Mouse (Mus musculus) liver, embryonic 14.5 days (tissue): Measurements from ENCODE around the gene Duox2. TPM values are rescaled to one million over a fixed set of nuclear protein-coding genes. Genes with fewer than 3 reads are reported as not detected.
A peak's percentile ranks its signal among the peaks of the same experiment; 100 is the strongest.
"Not testable (repeated sequence)": the region's sequence is repeated elsewhere in the genome, so short reads cannot be mapped to it uniquely, and the experiment has no call there.

Source experiments
- ATAC-seq: fragments of 200-750 bp; cut with Nextera tagmentation; 2 replicates; pipeline ENCODE4 v1.8.0; 2017; ENCODE audit warnings: moderate number of reproducible peaks, mild to moderate bottlenecking, moderate library complexity; ENCODE audit not compliant: insufficient read depth
- DNase-seq, 3 experiments: peaks; one replicate each; pipeline ENCODE4 v3.0.0-alpha.2; 2012 to 2013; ENCODE audit warnings: low read depth in 3 of 3, low spot score in 3 of 3
- H3K27ac ChIP-seq: fragments of 300-500 bp; sonication (generic); 2 replicates; pipeline ENCODE4 v1.5.1; 2014; ENCODE audit warnings: moderate library complexity, mild to moderate bottlenecking, control low read depth, inconsistent platforms
- H3K27me3 ChIP-seq: fragments of 300-500 bp; sonication (generic); 2 replicates; pipeline ENCODE4 v1.6.1; 2014; ENCODE audit warnings: mild to moderate bottlenecking, low read length, moderate library complexity; ENCODE audit not compliant: control insufficient read depth, insufficient read depth
- H3K36me3 ChIP-seq: fragments of 300-500 bp; sonication (generic); replicated peaks from 2 replicates; pipeline ENCODE4 v1.6.1; 2014; ENCODE audit warnings: low read depth; ENCODE audit not compliant: control insufficient read depth, insufficient read depth
- H3K4me1 ChIP-seq, 2 experiments: fragments of 200-500 bp in 1 of 2; fragments of 300-500 bp in 1 of 2; sonication (generic) in 1 of 2; replicated peaks; 2 replicates each; pipeline ENCODE4 v1.6.1; 2012 to 2014; ENCODE audit warnings: antibody characterized with exemption in 1 of 2, inconsistent platforms in 1 of 2, low read length in 1 of 2; ENCODE audit not compliant: control insufficient read depth in 2 of 2, insufficient read depth in 2 of 2
- H3K4me2 ChIP-seq: fragments of 300-500 bp; sonication (generic); 2 replicates; pipeline ENCODE4 v1.6.1; 2014; ENCODE audit warnings: low read depth, mild to moderate bottlenecking, control low read depth, moderate library complexity
- H3K4me3 ChIP-seq, 2 experiments: fragments of 200-500 bp in 1 of 2; fragments of 300-500 bp in 1 of 2; sonication (generic) in 1 of 2; 2 replicates each; pipeline ENCODE4 v1.5.1; 2012 to 2014; ENCODE audit warnings: low read depth in 2 of 2, low read length in 2 of 2, mild to moderate bottlenecking in 2 of 2, control low read depth in 1 of 2, inconsistent platforms in 1 of 2, moderate library complexity in 1 of 2; ENCODE audit not compliant: insufficient read depth in 1 of 2
- H3K9ac ChIP-seq: fragments of 300-500 bp; sonication (generic); replicated peaks from 2 replicates; pipeline ENCODE4 v1.6.1; 2014; ENCODE audit warnings: mild to moderate bottlenecking, control low read depth, moderate library complexity
- H3K9me3 ChIP-seq: fragments of 300-500 bp; sonication (generic); 2 replicates; pipeline ENCODE4 v1.6.1; 2016; ENCODE audit warnings: low read length, mixed read lengths; ENCODE audit not compliant: control insufficient read depth
- CTCF ChIP-seq: IDR thresholded peaks from 2 replicates; pipeline ENCODE4 v1.5.1; 2016; ENCODE audit warnings: antibody characterized with exemption, low read depth, control low read depth
- EP300 ChIP-seq: IDR thresholded peaks from 2 replicates; pipeline ENCODE4 v1.6.1; 2016; ENCODE audit warnings: antibody characterized with exemption, low read depth
- WGBS: fragments of 180-500 bp; shearing (Covaris S2); extraction: QIAGEN DNeasy Blood & Tissue Kit; methylation state at CpG from one replicate; pipeline ENCODE4 v1.1.7; 2014; ENCODE audit not compliant: insufficient replicate concordance; 5-methylcytosine and 5-hydroxymethylcytosine counted together
- polyA plus RNA-seq, 2 experiments: library from polyadenylated mRNA; depleted of rRNA in 1 of 2; stranded (reverse) in 1 of 2; unstranded in 1 of 2; fragments of >200 nt; fragmentation: Nextera tagmentation in 1 of 2; extraction: Ambion mirVana in 1 of 2; gene quantifications; 2 replicates each; pipeline versions ENCODE4 v1.2.1 to v1.2.3; 2012 to 2014

The Duox2 gene
- polyA plus RNA-seq (2012; rRNA removed): 0.01 TPM in 1 of 2 replicates, not detected in the other
- polyA plus RNA-seq (2014; fragmentation: Nextera tagmentation; extraction: Ambion mirVana): not detected in 2 replicates

- H3K27me3 ChIP-seq: peaks cover 83% of the 10 kb centered on the region
- no peak for DNase-seq
- TF ChIP-seq CTCF (no peak), EP300 (no peak)
Measured at GRCm38 (mm10) chr2:122298096-122298499, at the start of gene Duox2. Duox2 (minus strand) TSS chr2:122298449.

GRCm38 (mm10) chr2:122347257-122347656 is 49.0 kb upstream of the Duox2 start:
- TF ChIP-seq EP300 (no peak), CTCF (no peak)
- ATAC-seq (no peak), DNase-seq (no peak)
- H3K4me3 ChIP-seq: no peak overlapping the region
- no peak overlapping the region for H3K27ac ChIP-seq
- peaks cover 0 to 16% of the 10 kb centered on the region in 2 experiments; a peak in 3 of 4 replicates for H3K4me1 ChIP-seq
- H3K9me3 ChIP-seq: no peaks in the 10 kb centered on the region
- no peaks in the 10 kb centered on the region for H3K27me3 ChIP-seq
- 61% methylated on average over 3 of the region's 3 CpGs for WGBS
- H3K9ac ChIP-seq: no peak overlapping the region
- H3K4me2 ChIP-seq: no peak overlapping the region
- no peaks in the 10 kb centered on the region; the same call in 1 of the 2 replicates for H3K36me3 ChIP-seq

More at GRCm38 (mm10) chr2:122298096-122298499, at the start of gene Duox2:
- Histone ChIP-seq H3K27ac (no peak within 1 kb of the TSS), H3K9me3 (no peaks in the 10 kb centered on the region), H3K4me1 (0 out of 4 replicates have a peak, but pooled peaks cover 0 to 2% of the 10 kb centered on the region in 2 experiments), H3K4me3 (no peak within 1 kb of the TSS), H3K36me3 (no peaks in the 10 kb centered on the region), H3K4me2 (peak within 1 kb of the TSS; percentile 41), H3K9ac (no peak within 1 kb of the TSS)
- 4% methylated on average over 13 of the region's 13 CpGs for WGBS
- ATAC-seq: no peak

GRCm38 (mm10) chr2:122346164-122346563 is 47.9 kb upstream of the Duox2 start:
- not testable (repeated sequence) for H3K4me3 ChIP-seq, H3K9ac ChIP-seq, DNase-seq, H3K4me2 ChIP-seq, ATAC-seq, H3K36me3 ChIP-seq, H3K9me3 ChIP-seq, H3K27me3 ChIP-seq, H3K27ac ChIP-seq
- WGBS: 73% methylated on average over 6 of the region's 6 CpGs
- H3K4me1 ChIP-seq: peaks cover 0 to 16% of the 10 kb centered on the region in 2 experiments; a peak in 3 of 4 replicates

GRCm38 (mm10) chr2:122345106-122345893 is 47.1 kb upstream of the Duox2 start:
- Histone ChIP-seq H3K4me2 (no peak overlapping the region), H3K36me3 (no peaks in the 10 kb centered on the region), H3K4me1 (peaks cover 0 to 16% of the 10 kb centered on the region in 2 experiments; a peak in 3 of 4 replicates), H3K27me3 (no peaks in the 10 kb centered on the region), H3K9me3 (no peaks in the 10 kb centered on the region), H3K27ac (no peak overlapping the region), H3K9ac (no peak overlapping the region), H3K4me3 (no peak overlapping the region)
- no peak for DNase-seq
- TF ChIP-seq EP300: no peak
- TF ChIP-seq CTCF: no peak
- 70% methylated on average over 6 of the region's 6 CpGs for WGBS
- ATAC-seq: no peak

- H3K4me1 ChIP-seq: no peaks in the 10 kb centered on the region
- ATAC-seq: no peak
- no peak overlapping the region for H3K27ac ChIP-seq
- no peak overlapping the region for H3K4me2 ChIP-seq
- no peaks in the 10 kb centered on the region for H3K9me3 ChIP-seq
- no peaks in the 10 kb centered on the region for H3K27me3 ChIP-seq
- H3K36me3 ChIP-seq: no peaks in the 10 kb centered on the region
- no peak overlapping the region for H3K9ac ChIP-seq
- WGBS: 56% methylated on average over 21 of the region's 21 CpGs
- no peak for TF ChIP-seq EP300
- TF ChIP-seq CTCF: no peak
- no peak for DNase-seq
- H3K4me3 ChIP-seq: no peak overlapping the region
Measured at GRCm38 (mm10) chr2:122337291-122337690, 39.0 kb upstream of the Duox2 start.
